Mouse (Mus musculus): Measurements from ENCODE around the gene Cd81. TPM values are rescaled to one million over a fixed set of nuclear protein-coding genes. Genes with fewer than 3 reads are reported as not detected.
A peak's percentile ranks its signal among the peaks of the same experiment; 100 is the strongest.

The Cd81 gene
- polyA plus RNA-seq, 1 experiment from 2014 or later: 152 TPM

DNA sequence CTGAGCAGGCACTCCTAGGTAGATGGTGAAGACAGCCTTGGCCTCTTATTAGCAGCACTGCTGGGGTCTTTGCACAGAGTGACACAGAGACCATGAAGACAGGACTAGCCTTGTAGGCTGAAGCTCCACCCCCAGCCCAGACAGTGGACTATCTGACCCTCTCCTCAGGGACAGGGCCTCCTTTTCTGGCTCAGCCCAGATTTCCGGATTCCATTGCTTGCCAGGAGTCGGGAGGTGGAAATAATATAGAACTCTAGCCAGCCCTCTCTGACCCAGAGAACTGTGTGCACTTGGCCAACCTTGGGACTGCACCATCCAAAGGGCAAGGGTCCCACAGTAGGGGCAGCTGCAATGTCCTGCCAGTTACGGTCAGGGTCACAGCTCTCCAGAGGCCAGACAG lies 10.4 kb upstream of the Cd81 start:
- Histone ChIP-seq H3K4me1 (ENCODE audit: control insufficient read depth, low read depth, low read length) (peaks cover 10% of the 10 kb centered on the region), H3K27me3 (ENCODE audit: control insufficient read depth, insufficient read depth, low read depth, low read length) (no peaks in the 10 kb centered on the region), H3K27ac (ENCODE audit: low read length) (no peak overlapping the region), H3K36me3 (ENCODE audit: control insufficient read depth, insufficient read depth) (no peaks in the 10 kb centered on the region), H3K4me3 (ENCODE audit: low read depth, low read length) (no peak overlapping the region), H3K9me3 (replicated peaks; ENCODE audit: control insufficient read depth, low read length) (no peaks in the 10 kb centered on the region), H3K9ac (ENCODE audit: low read depth, low read length) (no peak overlapping the region), H3K4me2 (ENCODE audit: low read depth, low read length) (no peak overlapping the region)
- 43% methylated on average over 3 of the region's 3 CpGs for WGBS (ENCODE audit: insufficient replicate concordance)
- peak; percentile 49 for ATAC-seq (ENCODE audit: low read depth)

DNA sequence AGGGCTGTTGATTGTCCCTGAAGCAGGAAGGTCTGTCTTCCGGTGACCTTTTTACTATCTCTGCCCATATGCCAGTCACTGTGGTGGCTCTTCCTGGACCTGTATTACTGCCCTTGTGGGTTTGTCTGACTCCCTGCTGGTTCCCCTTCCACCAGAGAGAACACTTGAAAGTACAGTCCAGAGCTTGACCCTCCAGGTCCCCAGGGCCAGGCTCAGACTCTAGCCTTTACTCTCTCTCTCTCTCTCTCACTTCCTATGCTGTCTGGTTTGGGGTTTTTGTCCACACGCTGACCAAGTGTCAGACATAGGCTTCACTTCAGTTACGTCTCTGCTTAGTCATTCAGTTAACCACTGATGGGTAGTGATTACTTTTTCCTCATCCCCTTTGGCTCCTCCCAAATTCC lies 9.6 kb upstream of the Cd81 start:
- H3K27ac ChIP-seq (ENCODE audit: low read length): no peak overlapping the region
- ATAC-seq (ENCODE audit: low read depth): 0 out of 2 replicates have a peak, but pooled peaks have one; percentile 5
- H3K9me3 ChIP-seq (replicated peaks; ENCODE audit: control insufficient read depth, low read length): no peaks in the 10 kb centered on the region
- no peak overlapping the region for H3K4me2 ChIP-seq (ENCODE audit: low read depth, low read length)
- H3K4me3 ChIP-seq (ENCODE audit: low read depth, low read length): no peak overlapping the region
- H3K36me3 ChIP-seq (ENCODE audit: control insufficient read depth, insufficient read depth): no peaks in the 10 kb centered on the region
- H3K9ac ChIP-seq (ENCODE audit: low read depth, low read length): no peak overlapping the region
- H3K27me3 ChIP-seq (ENCODE audit: control insufficient read depth, insufficient read depth, low read depth, low read length): no peaks in the 10 kb centered on the region
- 22% methylated on average over 3 of the region's 3 CpGs for WGBS (ENCODE audit: insufficient replicate concordance)
- H3K4me1 ChIP-seq (ENCODE audit: control insufficient read depth, low read depth, low read length): peaks cover 10% of the 10 kb centered on the region

DNA sequence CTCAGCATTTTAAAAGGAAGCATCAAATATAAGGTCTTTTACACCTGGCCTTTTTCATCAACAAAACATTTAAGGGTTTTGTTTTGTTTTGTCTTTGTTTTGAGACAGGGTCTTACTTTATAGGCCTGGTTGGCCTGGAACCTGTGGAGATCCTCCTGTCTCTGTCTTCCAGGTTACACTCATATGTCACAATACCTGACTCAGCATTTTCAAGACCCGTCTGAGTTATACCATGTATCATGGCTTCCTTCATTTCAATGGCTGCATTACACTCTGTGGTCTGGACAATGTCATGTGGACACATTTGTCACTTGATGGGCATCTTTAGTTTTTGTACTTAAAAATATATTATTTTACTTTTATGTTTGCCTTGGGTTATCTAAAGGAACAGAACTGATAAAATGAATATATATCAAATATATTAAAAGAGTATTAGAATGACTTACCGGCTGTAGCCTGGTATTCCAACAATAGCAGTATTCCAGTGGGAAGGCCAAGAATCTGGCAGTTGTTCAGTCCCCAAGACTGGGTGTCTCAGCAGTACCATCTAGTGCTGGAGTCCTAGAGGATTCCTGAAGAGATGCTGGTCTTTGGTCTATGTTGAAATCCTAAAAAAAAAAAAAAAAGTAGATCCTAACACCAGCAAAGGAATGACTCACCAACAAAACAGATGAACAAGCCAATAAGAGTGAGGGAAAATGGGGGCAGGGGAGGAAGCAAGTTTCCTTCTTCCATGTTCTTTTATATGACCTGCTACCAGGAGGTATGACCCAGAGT lies 8.3 kb upstream of the Cd81 start:
- H3K4me3 ChIP-seq (ENCODE audit: low read depth, low read length): no peak overlapping the region
- H3K27me3 ChIP-seq (ENCODE audit: control insufficient read depth, insufficient read depth, low read depth, low read length): no peaks in the 10 kb centered on the region
- no peak for ATAC-seq (ENCODE audit: low read depth)
- H3K9ac ChIP-seq (ENCODE audit: low read depth, low read length): no peak overlapping the region
- H3K36me3 ChIP-seq (ENCODE audit: control insufficient read depth, insufficient read depth): no peaks in the 10 kb centered on the region
- H3K4me2 ChIP-seq (ENCODE audit: low read depth, low read length): no peak overlapping the region
- no peaks in the 10 kb centered on the region for H3K9me3 ChIP-seq (replicated peaks; ENCODE audit: control insufficient read depth, low read length)
- H3K4me1 ChIP-seq (ENCODE audit: control insufficient read depth, low read depth, low read length): peaks cover 10% of the 10 kb centered on the region
- H3K27ac ChIP-seq (ENCODE audit: low read length): no peak overlapping the region
- 62% methylated on average over 2 of the region's 2 CpGs for WGBS (ENCODE audit: insufficient replicate concordance)

DNA sequence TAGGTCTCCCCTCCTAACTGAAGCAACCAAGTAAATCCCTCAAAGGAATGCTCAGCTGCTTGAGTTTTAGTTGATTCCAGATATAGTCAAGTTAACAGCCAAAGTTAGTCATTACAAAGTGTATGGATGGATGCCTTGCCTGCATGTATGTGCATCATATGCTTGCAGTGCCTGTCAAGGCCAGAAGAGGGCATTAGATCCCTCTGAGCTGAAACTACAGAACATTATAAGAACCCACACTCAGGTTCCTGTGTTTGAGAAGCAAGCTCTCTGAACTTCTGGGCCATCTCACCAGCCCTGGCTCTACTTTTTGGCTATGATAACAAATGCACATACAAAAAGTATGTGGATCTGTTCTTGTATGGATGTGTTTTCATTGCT lies 7.7 kb upstream of the Cd81 start:
- no peak overlapping the region for H3K4me2 ChIP-seq (ENCODE audit: low read depth, low read length)
- no peak overlapping the region for H3K9ac ChIP-seq (ENCODE audit: low read depth, low read length)
- ATAC-seq (ENCODE audit: low read depth): no peak
- no peak overlapping the region for H3K27ac ChIP-seq (ENCODE audit: low read length)
- peaks cover 10% of the 10 kb centered on the region for H3K4me1 ChIP-seq (ENCODE audit: control insufficient read depth, low read depth, low read length)
- H3K9me3 ChIP-seq (replicated peaks; ENCODE audit: control insufficient read depth, low read length): no peaks in the 10 kb centered on the region
- H3K36me3 ChIP-seq (ENCODE audit: control insufficient read depth, insufficient read depth): no peaks in the 10 kb centered on the region
- H3K4me3 ChIP-seq (ENCODE audit: low read depth, low read length): no peak overlapping the region
- no peaks in the 10 kb centered on the region for H3K27me3 ChIP-seq (ENCODE audit: control insufficient read depth, insufficient read depth, low read depth, low read length)

DNA sequence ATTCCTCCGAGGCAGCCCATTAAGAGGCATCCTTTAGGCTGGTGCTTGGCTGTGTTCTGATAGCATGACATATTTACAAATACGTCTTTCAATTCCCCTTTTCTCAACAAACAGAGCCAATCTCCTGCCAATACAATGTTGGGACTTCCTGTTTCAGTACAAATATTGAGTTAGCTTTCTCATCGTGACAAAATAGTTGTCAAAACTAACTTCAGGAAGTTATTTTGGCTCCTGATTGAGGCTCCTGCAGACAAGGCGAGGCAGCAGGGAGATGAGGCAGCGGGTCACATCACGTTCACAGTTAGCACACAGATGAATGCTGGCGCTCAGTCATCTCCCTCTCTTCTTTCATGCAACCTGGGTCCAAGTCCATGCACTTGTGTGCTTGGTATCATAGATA lies 6.2 kb upstream of the Cd81 start:
- H3K9ac ChIP-seq (ENCODE audit: low read depth, low read length): no peak overlapping the region
- H3K4me2 ChIP-seq (ENCODE audit: low read depth, low read length): no peak overlapping the region
- no peaks in the 10 kb centered on the region for H3K27me3 ChIP-seq (ENCODE audit: control insufficient read depth, insufficient read depth, low read depth, low read length)
- peaks cover 12% of the 10 kb centered on the region for H3K4me1 ChIP-seq (ENCODE audit: control insufficient read depth, low read depth, low read length)
- 35% methylated on average over 7 of the region's 7 CpGs for WGBS (ENCODE audit: insufficient replicate concordance)
- H3K4me3 ChIP-seq (ENCODE audit: low read depth, low read length): no peak overlapping the region
- no peaks in the 10 kb centered on the region for H3K36me3 ChIP-seq (ENCODE audit: control insufficient read depth, insufficient read depth)
- H3K9me3 ChIP-seq (replicated peaks; ENCODE audit: control insufficient read depth, low read length): no peaks in the 10 kb centered on the region
- H3K27ac ChIP-seq (ENCODE audit: low read length): no peak overlapping the region
- no peak for ATAC-seq (ENCODE audit: low read depth)

DNA sequence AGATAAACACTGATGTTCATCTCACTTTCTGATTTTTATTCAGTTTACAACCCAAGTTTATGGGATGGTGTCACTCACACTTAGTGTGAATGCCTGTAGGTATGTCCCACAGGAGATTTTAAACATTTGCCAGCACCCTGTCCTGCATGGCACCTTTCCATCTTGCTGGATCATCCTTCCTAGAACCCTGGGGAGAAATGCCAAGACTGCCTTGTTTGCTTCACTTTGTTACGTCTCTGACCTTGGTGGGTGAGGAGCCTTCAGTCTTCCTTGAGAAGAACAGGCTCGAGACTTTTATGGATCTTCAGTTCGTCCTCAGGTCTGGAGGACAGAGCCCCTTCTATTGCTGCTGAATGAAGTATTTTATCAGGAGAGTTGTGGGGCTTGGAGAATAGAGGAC lies 3.2 kb upstream of the Cd81 start:
- no peak for ATAC-seq (ENCODE audit: low read depth)
- H3K4me3 ChIP-seq (ENCODE audit: low read depth, low read length): no peak overlapping the region
- H3K9ac ChIP-seq (ENCODE audit: low read depth, low read length): no peak overlapping the region
- peaks cover 22% of the 10 kb centered on the region for H3K4me1 ChIP-seq (ENCODE audit: control insufficient read depth, low read depth, low read length)
- no peaks in the 10 kb centered on the region for H3K9me3 ChIP-seq (replicated peaks; ENCODE audit: control insufficient read depth, low read length)
- H3K27ac ChIP-seq (ENCODE audit: low read length): no peak overlapping the region
- H3K27me3 ChIP-seq (ENCODE audit: control insufficient read depth, insufficient read depth, low read depth, low read length): no peaks in the 10 kb centered on the region
- no peaks in the 10 kb centered on the region for H3K36me3 ChIP-seq (ENCODE audit: control insufficient read depth, insufficient read depth)
- WGBS (ENCODE audit: insufficient replicate concordance): 61% methylated on average over 3 of the region's 3 CpGs
- no peak overlapping the region for H3K4me2 ChIP-seq (ENCODE audit: low read depth, low read length)

DNA sequence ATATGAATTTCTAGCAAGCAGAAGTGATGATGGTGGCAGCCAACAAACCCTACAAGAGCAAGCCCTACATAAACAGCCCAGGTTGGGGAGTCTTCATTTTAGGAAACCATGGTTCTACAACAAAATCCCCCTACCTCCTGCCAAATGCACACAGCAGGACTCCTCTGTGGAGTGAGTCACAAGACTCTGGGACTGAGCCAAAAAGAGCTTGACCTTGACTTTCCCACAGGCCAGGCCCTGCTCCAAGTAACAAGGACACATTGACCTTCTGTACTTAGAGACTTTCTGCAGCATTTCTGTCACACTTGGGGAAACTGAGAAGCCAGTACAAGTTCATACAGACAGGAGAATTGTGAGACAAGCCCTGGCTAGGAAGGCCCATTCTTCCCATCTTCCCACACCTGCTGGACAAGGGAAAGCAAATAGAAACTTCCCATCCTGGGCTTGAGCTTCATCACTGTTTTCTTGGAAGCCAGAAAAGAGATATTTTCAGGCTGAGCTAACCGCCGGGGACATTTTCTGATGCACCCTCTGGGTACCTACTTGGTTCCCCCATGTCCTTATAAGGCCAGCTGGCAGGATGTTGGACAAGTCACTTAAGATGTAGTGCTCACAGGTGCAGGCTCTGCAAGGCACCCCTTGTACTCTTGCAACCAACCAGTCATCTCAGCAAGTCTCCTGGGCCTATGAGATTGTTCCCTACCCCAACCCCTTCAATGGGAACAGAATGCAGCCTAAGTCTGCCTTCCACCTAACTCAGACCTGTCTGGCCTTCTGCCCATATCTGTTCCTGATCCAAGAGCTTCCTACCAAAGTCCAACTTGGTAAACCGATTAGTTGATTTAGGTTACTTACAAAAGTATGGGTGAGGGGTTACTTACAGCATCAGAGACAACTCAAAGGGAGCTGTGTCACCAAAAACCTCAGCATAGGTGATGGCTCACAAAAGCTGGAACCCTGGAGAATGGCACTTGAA lies 2.4 kb upstream of the Cd81 start:
- Histone ChIP-seq H3K4me3 (ENCODE audit: low read depth, low read length) (no peak overlapping the region), H3K36me3 (ENCODE audit: control insufficient read depth, insufficient read depth) (no peaks in the 10 kb centered on the region), H3K4me2 (ENCODE audit: low read depth, low read length) (no peak overlapping the region), H3K27ac (ENCODE audit: low read length) (no peak overlapping the region), H3K9me3 (replicated peaks; ENCODE audit: control insufficient read depth, low read length) (no peaks in the 10 kb centered on the region), H3K4me1 (ENCODE audit: control insufficient read depth, low read depth, low read length) (peaks cover 30% of the 10 kb centered on the region), H3K27me3 (ENCODE audit: control insufficient read depth, insufficient read depth, low read depth, low read length) (no peaks in the 10 kb centered on the region), H3K9ac (ENCODE audit: low read depth, low read length) (no peak overlapping the region)
- 71% methylated on average over 3 of the region's 3 CpGs for WGBS (ENCODE audit: insufficient replicate concordance)
- ATAC-seq (ENCODE audit: low read depth): no peak

DNA sequence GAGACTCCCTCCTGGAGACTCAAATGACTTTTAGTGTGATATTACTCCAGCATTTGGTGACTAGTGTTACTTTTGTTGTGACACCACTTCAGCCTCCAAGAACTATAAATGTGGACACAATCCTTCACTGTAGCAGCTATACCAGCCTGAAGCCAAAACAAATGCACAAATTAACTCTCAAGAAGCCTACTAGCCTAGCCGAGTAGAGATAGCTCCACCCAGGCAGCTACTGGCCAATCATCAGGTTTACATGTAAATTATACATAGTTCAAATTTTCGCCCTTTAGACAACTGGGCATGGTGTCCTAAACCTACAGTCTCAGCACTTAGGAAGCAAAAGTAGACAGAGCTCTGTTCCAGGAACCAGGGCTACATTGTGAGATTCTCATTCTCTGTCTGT lies 1.2 kb upstream of the Cd81 start:
- Histone ChIP-seq H3K4me3 (ENCODE audit: low read depth, low read length) (no peak overlapping the region), H3K27me3 (ENCODE audit: control insufficient read depth, insufficient read depth, low read depth, low read length) (no peaks in the 10 kb centered on the region), H3K9me3 (replicated peaks; ENCODE audit: control insufficient read depth, low read length) (no peaks in the 10 kb centered on the region), H3K36me3 (ENCODE audit: control insufficient read depth, insufficient read depth) (no peaks in the 10 kb centered on the region), H3K4me2 (ENCODE audit: low read depth, low read length) (no peak overlapping the region), H3K9ac (ENCODE audit: low read depth, low read length) (no peak overlapping the region), H3K27ac (ENCODE audit: low read length) (no peak overlapping the region), H3K4me1 (ENCODE audit: control insufficient read depth, low read depth, low read length) (peaks cover 41% of the 10 kb centered on the region)
- no peak for ATAC-seq (ENCODE audit: low read depth)
- WGBS (ENCODE audit: insufficient replicate concordance): 20% methylated on average over 2 of the region's 2 CpGs
